Mouse (Mus musculus) E14TG2a.4 (cell line): ENCODE measurements around the gene Barhl1.

Experiments used
- H3K27me3 ChIP-seq: 2 replicates; pipeline ENCODE4 v1.6.1; 2014; ENCODE audit warnings: low read length, control low read depth; ENCODE audit not compliant: insufficient read depth
- H3K36me3 ChIP-seq: 2 replicates; pipeline ENCODE4 v1.6.1; 2014; ENCODE audit warnings: low read length, control low read depth; ENCODE audit not compliant: insufficient read depth
- H3K4me1 ChIP-seq: replicated peaks from 2 replicates; pipeline ENCODE4 v1.6.1; 2014; ENCODE audit warnings: low read depth, low read length, control low read depth
- H3K4me3 ChIP-seq: replicated peaks from 2 replicates; pipeline ENCODE4 v1.5.1; 2014; ENCODE audit warnings: mild to moderate bottlenecking, low read length
- H3K9me3 ChIP-seq: 2 replicates; pipeline ENCODE4 v1.6.1; 2014; ENCODE audit warnings: low read length, control low read depth
- CTCF ChIP-seq: conservative IDR thresholded peaks from 2 replicates; pipeline ENCODE4 v1.5.1; 2014; ENCODE audit warnings: low read length
- NANOG ChIP-seq: IDR thresholded peaks from 2 replicates; pipeline ENCODE4 v1.6.1; 2014; ENCODE audit warnings: borderline replicate concordance, low read length, mixed read lengths
- POU5F1 ChIP-seq: IDR thresholded peaks from 2 replicates; pipeline ENCODE4 v1.6.1; 2014; ENCODE audit warnings: low read length, borderline replicate concordance

Barhl1 gene

DNA sequence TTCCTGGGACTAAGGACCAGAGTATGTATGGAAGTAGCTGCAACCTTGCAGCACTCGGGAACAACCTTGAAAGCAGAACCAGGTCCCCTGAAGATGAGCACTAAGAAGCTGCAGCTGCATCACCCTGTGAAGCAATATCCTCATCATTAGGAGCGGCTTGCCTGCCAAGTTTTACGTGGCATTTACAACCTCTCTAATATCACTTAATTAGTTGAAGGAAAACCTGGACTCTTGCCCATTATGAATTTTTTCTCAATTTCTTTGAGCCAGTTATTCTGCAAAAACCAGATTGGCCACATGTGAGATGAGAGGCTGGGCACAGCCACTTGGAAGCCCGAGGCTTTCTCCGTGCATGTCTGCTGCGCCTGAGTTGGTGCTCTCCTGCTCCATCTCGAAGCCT, 20.6 kb downstream of the Barhl1 start:
- no peaks in the 10 kb centered on the region for H3K9me3 ChIP-seq

DNA sequence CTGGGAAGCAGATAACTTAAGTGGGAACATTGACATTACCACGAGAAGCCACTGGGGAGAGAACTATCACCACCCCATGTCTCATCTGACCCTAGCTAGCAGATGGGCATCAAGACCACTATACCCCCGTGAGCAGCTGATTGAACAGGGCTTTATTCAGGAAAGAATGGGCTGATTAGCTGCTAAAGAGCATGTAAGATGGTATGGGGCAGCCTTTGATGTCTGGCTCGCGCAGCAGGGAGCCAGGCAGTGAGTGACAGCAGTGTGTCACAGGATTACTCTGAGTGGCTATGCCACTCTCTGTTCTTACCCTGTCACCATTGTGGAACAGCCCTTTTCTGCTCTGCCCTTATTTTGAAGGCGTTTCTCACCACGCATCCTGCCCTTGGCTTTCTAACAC, 22.9 kb downstream of the Barhl1 start:
- peaks cover 99% of the 10 kb centered on the region for H3K36me3 ChIP-seq
- TF ChIP-seq NANOG: no peak
- TF ChIP-seq POU5F1: no peak
- no peak for TF ChIP-seq CTCF
- no peaks in the 10 kb centered on the region for H3K27me3 ChIP-seq
- H3K9me3 ChIP-seq: no peaks in the 10 kb centered on the region
- no peak overlapping the region for H3K4me3 ChIP-seq
- no peaks in the 10 kb centered on the region for H3K4me1 ChIP-seq

More for the DNA sequence above, 20.6 kb downstream of the Barhl1 start:
- no peaks in the 10 kb centered on the region for H3K27me3 ChIP-seq
- H3K4me1 ChIP-seq: no peaks in the 10 kb centered on the region
- H3K36me3 ChIP-seq: peaks cover 98% of the 10 kb centered on the region
- TF ChIP-seq POU5F1: no peak
- TF ChIP-seq NANOG: no peak
- no peak for TF ChIP-seq CTCF
- no peak overlapping the region for H3K4me3 ChIP-seq

DNA sequence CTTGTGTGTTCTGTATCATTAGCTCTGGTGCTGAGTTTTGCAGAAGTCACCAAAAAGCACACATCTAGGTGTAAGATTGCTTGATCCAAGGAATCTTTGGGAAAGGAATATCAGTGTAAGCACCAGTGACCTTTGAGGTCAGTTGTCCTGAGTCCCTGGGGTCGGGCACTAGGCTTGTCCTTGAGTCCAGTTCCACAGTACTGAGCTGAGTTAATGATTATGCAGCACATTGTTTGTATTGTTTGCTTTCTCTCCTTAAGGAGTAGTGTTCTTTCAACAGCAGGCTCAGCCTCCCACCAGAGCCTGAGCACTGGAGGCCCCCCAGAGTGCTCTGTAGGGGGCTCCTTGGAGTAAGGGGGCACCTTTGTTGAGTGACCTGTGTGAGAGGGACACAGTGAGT, 23.7 kb downstream of the Barhl1 start:
- TF ChIP-seq CTCF: no peak
- TF ChIP-seq NANOG: no peak
- no peak for TF ChIP-seq POU5F1
- Histone ChIP-seq H3K36me3 (peaks cover 99% of the 10 kb centered on the region), H3K4me3 (no peak overlapping the region), H3K4me1 (no peaks in the 10 kb centered on the region), H3K27me3 (no peaks in the 10 kb centered on the region), H3K9me3 (no peaks in the 10 kb centered on the region)

DNA sequence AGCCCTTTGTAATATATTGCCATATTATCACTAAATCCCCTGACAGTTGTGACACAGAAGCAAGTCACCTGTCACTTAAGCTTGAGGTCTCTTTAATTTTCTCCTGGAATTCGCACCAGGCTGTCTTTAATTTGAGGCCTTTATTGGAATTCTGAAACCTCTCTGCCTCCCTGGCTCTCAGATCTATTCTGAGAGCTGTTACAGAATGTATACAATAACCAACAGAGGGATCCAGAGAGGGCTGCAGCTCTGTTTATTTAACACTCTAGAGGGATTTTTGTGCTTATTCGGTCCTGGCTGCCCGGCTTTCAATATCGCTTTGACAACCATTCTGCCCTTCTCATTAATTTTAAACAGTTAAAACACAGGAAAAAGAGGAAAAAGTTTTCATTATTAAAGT, 31.6 kb downstream of the Barhl1 start:
- Histone ChIP-seq H3K4me1 (no peaks in the 10 kb centered on the region), H3K36me3 (peaks cover 94% of the 10 kb centered on the region)

DNA sequence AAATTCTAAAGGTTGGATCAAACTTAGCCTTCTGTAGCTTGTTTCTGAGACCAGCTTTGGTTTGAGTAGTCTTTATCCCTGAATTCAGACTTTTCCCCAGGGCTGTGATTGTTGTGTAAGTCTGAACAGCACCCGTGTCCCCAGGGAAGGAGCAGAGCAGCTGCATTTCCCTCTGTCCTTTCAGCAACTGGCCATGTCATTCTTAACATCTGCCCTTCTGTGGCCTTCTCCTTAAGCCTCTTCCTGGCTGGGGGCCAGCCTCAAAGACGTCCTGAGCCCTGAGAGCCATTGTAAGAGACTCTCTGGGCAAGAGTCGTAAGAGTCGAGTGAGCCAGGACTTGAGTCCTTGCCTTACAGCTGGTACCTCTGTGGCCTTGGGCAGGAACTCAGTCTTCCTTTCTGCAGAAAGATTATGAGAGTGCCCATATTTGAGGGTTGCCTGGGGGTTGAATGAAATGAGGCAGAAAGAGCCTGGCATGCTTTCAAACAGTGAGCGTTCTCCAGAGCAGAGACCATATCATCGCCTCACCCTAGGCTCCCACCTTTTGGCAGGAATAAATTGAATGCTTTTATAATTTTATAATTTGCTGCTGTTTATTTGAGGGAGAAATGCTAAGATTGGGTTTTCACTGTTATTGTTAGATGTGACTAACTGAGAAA, 33.5 kb downstream of the Barhl1 start:
- Histone ChIP-seq H3K27me3 (no peaks in the 10 kb centered on the region), H3K4me1 (no peaks in the 10 kb centered on the region), H3K4me3 (no peak overlapping the region), H3K36me3 (peaks cover 91% of the 10 kb centered on the region), H3K9me3 (no peaks in the 10 kb centered on the region)
- no peak for TF ChIP-seq NANOG
- TF ChIP-seq POU5F1: no peak
- no peak for TF ChIP-seq CTCF

More for the DNA sequence above, 31.6 kb downstream of the Barhl1 start:
- Histone ChIP-seq H3K9me3 (no peaks in the 10 kb centered on the region), H3K27me3 (no peaks in the 10 kb centered on the region), H3K4me3 (no peak overlapping the region)
- TF ChIP-seq POU5F1: no peak
- TF ChIP-seq CTCF: no peak
- no peak for TF ChIP-seq NANOG

DNA sequence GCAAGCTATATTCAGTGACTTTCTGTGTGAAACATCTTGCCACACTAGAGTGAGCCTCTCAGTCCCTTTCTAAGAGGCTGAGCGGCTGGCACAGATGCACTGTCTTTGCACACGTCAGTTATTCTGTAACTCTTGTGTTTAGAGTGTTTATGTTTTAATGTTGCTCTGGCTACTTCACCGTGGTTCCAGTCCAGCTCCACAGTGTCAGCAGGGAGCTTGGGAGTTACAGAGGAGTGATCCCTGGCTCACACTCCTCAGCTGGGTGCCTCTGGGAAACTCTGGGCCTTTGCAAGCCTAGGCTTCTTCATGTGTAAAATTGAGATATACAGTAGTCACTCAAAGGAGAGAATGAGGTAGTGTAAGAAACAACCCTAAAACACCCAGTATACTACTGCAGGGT, 34.4 kb downstream of the Barhl1 start:
- peaks cover 91% of the 10 kb centered on the region for H3K36me3 ChIP-seq
- no peak overlapping the region for H3K4me3 ChIP-seq
- H3K4me1 ChIP-seq: no peaks in the 10 kb centered on the region
- H3K27me3 ChIP-seq: no peaks in the 10 kb centered on the region
- TF ChIP-seq NANOG: no peak
- TF ChIP-seq CTCF: no peak
- TF ChIP-seq POU5F1: no peak
- no peaks in the 10 kb centered on the region for H3K9me3 ChIP-seq

DNA sequence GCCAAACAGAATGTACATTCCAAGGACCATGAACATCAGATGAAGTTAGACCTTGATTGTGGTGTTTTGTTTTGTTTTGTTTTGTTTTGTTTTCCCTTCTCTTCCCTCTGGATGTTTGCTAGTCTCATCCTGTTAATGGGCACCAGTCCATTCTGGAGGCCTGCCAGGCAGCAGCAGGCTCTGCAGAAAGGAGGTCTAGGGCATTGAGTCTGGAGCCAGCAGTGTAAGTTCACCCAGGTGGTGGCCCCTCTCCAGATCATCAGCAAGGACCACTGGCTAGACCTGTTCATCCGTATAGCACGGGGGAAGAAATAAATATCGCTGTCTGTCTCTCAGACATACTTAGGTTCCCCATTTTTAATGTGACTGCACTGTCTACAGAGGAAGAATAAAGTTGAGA, 35.2 kb downstream of the Barhl1 start:
- Histone ChIP-seq H3K36me3 (peaks cover 91% of the 10 kb centered on the region), H3K9me3 (no peaks in the 10 kb centered on the region), H3K27me3 (no peaks in the 10 kb centered on the region), H3K4me1 (no peaks in the 10 kb centered on the region), H3K4me3 (no peak overlapping the region)
- no peak for TF ChIP-seq POU5F1
- TF ChIP-seq NANOG: no peak
- no peak for TF ChIP-seq CTCF

DNA sequence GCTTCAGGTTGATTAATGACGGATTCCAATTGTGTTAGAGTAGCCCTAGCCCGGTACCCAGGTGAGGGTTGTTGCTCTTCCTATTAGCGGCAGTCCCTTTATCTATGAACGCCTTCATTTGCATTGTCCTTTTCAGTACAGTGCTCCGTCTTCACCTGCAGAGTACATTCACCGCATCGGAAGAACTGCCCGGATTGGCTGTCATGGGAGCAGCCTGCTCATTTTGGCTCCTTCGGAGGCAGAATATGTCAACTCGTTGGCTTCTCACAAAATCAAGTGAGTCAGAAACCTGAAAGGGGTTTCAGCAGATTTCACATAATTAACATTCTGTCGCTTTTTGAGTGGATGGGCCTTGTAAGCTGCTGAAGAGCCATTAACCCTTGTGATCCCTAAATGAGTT, 40.9 kb downstream of the Barhl1 start:
- Histone ChIP-seq H3K27me3 (no peaks in the 10 kb centered on the region), H3K4me1 (no peaks in the 10 kb centered on the region)
- TF ChIP-seq CTCF: no peak
- TF ChIP-seq NANOG: no peak
- no peak for TF ChIP-seq POU5F1

DNA sequence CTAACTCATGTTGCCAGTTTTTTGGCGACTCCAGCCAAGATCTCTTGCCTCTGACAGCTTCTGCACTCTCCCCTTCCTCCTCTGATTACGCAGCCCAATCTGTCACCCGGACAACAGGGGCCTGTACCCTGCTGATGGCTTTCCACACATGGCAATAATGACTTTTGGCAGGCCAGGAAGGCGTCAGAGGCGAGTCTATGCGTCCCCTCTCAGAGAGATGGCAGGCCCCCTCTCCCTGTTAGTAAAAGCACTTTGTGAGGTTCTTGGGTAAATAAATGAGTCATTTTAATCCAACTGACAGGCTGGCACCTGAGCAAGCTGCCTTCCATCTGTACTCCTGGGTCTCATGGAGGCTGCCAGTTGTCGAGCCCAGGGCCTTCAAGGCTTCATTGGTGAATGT, 49.0 kb downstream of the Barhl1 start:
- TF ChIP-seq CTCF: no peak
- TF ChIP-seq NANOG: no peak
- TF ChIP-seq POU5F1: no peak
- Histone ChIP-seq H3K9me3 (no peaks in the 10 kb centered on the region), H3K4me1 (no peaks in the 10 kb centered on the region), H3K36me3 (peaks cover 91% of the 10 kb centered on the region), H3K4me3 (no peak overlapping the region), H3K27me3 (no peaks in the 10 kb centered on the region)

More for the DNA sequence above, 40.9 kb downstream of the Barhl1 start:
- no peak overlapping the region for H3K4me3 ChIP-seq
- peaks cover 91% of the 10 kb centered on the region for H3K36me3 ChIP-seq
- no peaks in the 10 kb centered on the region for H3K9me3 ChIP-seq
